Mouse (Mus musculus) left cerebral cortex, postnatal 36 days (tissue): ENCODE measurements at regions not wholly inside any gene's neighbourhood (a gene's known extent, or its start where the extent isn't known, plus 50 kb on each side); places are given as distances from the start of the nearest gene placed in this dataset.
A peak's percentile ranks its signal among the peaks of the same experiment; 100 is the strongest.

ENCODE experiments used
- DNase-seq, 2 experiments: peaks; one replicate each; pipeline ENCODE4 v3.0.0; 2021 to 2022; ENCODE audit warnings: low spot score in 2 of 2, mixed read lengths in 1 of 2
- intact Hi-C: fragments of 180-260 bp; cut with DNase I; formaldehyde crosslinking; loops from one replicate; pipeline ENCODE4 v1.15.1; 2025

DNA sequence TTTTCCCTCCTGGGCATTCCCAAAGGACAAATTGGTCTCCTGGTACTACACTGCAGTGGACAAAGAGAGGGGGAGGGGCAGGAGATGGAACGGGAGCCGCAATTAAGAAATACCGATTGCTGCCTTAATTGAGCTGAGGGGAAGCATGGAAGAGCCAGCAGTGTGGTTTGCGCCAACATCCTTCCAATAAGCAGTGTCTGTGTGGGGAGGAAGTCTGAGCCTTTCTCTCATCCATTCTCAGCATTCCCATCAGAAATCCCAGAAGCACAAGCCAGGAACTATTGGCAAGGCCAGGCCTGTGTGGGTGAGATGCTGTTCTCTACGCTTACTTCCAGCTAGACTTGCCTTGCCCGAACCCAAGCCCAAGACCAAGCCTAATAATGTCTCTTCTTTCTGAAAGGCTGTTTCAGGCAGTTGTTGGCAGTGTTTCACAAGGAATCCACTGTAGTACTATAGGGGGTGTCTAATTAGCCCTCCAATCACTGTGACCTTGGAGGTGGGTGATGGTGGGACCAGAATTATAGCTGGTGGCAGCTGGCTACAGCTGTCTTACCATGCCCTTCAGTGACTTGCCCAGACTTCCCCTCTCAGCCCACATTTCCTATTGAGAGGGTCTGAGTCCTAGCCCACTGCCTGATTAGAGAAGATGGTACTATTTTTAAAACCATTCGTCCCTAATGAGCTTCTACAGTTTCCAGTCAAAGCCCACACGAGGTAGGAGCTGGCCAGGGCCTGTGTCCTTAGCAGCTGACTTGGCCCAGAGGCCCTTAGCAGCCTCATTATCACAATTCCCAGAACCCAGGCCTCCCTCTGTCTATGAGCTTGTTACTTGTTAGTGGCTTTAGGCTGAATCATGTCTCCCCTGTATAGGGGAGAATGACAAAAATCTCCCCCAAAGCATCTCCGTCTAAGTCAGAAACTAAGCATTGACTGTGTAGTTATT lies 115.1 kb upstream of the Bdnf start:
- intact Hi-C loops, result no loop called here
- DNase-seq, result no peak

DNA sequence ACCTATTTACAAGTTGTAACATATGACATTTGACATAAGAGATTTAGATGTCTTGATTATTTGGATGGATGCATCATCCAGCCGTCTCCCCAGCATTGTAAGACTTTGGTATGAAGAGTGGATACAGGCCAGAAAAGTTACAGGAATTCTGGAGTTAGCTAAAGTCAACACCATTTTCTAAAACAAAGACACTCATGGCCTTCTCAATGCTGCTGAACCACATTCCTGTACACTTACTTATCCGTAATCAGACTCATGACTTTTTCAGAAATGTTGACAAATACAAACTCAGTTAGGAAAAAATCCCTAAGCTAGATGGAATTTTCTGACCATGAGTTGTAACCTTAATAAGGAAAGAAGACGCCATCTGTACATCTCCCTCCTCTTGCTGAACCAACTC lies 111.5 kb upstream of the Bdnf start:
- DNase-seq, result no peak
- intact Hi-C loops, result no loop called here

DNA sequence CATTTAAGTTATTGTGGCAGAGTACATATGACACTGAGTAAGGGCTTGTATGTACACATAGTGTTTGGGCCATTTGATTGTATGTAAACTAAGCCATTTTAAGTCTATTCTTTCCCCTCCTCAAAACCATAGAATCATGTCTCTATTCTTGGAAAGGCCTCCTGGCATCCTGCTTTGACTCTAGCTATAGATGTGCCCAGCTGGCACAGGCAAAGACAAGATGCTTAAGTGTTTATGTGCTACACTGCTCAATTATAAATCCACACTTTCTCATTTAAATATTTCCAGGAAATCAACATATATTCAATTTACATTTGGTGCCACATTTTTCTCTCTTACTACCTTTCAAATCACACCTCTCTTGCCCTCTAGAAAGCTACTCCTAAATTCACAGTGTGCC lies 97.6 kb upstream of the Bdnf start:
- intact Hi-C loops, result no loop called here

DNA sequence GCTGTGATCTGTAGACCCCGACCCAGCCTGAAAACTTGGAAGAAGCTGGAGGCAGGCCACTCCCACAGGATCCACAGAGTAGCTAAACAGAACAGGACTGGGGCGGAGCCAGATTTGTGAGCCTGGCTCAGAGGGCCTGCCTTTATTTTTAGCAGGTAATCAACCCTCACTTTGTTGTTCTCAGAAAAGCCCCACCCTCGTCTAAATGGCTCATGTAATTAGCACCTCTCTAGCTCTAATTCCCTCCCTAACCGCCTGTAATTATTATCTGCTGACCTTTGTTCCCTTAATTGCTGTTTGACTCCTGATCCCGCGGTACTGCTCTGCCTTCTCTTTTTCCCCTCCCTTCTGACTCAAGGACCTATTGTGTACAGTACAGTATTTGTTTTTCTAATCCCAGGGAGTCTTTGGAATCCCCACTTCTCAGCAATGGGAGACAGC lies 95.6 kb upstream of the Bdnf start:
- no peak for DNase-seq
- intact Hi-C loops, result no loop called here

More for the DNA sequence above, 97.6 kb upstream of the Bdnf start:
- no peak for DNase-seq

DNA sequence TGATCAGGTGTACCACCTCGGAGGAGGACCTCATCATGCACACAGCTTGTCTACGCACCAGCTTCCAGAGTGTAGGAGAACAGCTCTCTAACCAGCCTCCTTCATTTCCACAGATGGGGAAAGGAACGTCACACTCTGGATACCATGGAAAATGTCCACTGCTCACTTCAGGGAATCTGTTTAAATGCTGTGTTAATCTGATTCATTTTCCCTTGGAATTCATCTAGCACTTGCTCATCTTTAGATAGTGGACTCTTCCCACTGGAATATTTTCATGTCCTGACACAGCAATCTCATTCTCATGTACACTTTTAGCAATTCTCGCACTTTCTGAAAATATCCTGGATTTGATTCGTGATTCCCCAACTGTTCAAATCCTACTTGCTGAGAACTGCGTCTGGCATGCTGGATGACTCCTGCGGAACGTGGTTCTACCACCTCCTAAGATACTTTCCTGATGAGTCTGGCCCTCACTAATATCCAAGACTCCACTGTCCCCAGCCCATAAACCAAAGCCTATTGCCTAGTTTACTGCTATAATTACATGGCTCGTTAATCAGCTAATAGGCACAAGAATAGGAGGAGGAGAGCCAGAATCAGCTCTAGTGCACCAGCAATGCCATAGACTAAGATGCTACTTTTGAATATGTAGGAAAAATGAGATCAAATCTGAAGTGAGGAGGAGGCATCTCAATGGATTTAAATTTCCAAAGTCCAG lies 56.0 kb upstream of the Bdnf start:
- intact Hi-C loops, result no loop called here
- peak; percentile 21 to 22 for DNase-seq

DNA sequence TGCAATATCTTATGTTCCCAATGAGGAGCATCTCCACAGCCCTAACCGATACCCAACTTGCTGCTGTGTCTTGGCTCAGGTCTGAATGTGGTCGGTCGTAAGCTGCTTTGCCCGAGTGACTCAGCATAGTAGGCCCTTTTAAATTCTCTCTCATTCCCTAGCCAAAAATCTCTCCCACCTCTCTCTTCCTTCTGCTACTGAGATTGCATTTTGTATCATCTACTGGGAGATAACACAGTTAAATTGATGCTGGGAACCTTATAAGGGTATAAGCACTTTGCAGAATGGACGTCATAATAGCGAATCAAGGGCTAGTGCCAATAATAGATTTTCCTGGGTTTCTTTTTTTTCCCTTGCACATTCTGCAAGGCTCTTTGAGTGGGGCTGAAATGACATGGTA lies 54.8 kb upstream of the Bdnf start:
- DNase-seq, result peak; percentile 24
- intact Hi-C loops, result no loop called here

DNA sequence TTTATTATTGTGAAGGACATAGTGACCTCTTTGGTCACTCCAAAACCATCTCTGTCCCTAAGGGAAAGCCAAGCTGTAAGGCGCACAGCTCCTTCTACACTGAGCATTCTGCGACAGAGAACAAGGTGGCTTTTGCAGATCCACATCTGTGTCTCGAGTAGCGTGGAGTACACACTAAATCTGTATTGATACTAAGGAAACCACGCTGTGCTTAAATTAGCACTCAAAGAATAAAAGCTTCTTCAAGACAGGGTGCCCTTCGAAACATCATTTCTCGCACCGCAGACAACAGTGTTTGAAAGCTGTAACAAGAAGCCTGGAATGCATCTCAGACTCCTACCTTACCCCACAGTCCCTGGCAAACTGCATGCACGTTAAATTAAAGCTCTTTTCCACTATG lies 52.9 kb upstream of the Bdnf start:
- no peak for DNase-seq
- intact Hi-C loops, result no loop called here
